Mouse (Mus musculus) lung, postnatal 4 days (tissue): Measurements from ENCODE around the gene Olfr859.
"Not testable (repeated sequence)": the region's sequence is repeated elsewhere in the genome, so short reads cannot be mapped to it uniquely, and the experiment has no call there.

Source experiments
- DNase-seq, 2 experiments: peaks; one replicate each; pipeline ENCODE4 v3.0.0; 2021

The Olfr859 gene

DNA sequence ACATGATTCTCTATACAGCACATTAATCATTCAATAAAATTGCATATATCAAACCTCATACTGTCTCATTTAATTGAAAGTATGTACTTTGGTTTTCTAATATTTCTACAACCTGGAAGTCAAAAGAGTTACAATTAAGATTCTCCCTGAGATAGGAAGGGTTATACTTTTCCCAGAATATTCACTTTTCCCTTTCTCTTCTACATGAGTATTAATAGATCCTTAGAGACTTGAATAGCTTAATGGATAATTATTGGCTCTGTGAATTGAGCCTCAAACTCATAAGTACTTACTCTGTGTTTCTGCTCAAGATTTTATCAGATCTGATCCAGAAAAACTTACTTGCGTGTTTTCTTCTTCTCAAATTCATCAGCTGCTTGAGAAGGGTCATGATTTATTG lies at the start of gene Olfr859:
Gene Olfr859, plus strand, starts transcription at position 301 of the 400 bp plus-strand sequence.
- DNase-seq, result not testable (repeated sequence)

DNA sequence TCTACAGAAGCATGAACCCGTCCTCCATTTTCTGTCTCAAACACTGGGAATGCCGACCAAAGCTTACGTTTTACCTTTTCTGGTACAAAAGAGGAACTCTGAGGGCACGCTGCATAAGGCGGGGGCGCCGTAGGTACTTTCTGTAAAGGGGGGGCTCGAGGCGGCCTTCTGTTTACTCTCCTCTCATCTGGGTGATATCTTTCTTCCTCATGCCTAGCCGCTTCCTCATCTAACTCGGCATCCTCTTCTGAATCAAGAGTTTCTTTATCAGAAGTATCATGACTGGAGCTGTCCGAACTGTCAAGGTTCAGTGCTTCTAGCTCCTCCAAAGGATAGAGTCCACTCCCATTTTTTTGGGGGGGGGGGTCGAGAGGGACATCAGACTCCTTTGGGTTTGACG lies 35.6 kb upstream of the Olfr859 start:
- DNase-seq, result no peak

DNA sequence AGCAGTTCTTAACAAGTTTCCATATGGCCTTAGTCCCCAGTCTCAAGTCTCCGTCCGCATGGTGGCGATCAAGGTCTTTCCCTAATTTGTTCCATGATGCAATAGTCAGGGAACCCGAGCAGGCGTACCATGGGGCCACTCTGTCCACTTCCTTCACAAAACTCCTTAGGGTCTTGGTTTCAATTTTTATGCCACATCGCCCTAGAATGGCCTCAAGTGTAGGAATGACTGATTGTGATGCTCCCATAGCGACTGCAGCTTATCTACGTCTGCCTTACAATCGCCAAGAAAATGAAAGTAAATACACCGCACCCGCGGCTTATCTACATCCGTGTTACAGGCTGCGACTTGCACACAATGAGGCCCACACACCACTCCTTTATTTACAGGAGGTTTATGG lies 35.0 kb upstream of the Olfr859 start:
- no peak for DNase-seq

DNA sequence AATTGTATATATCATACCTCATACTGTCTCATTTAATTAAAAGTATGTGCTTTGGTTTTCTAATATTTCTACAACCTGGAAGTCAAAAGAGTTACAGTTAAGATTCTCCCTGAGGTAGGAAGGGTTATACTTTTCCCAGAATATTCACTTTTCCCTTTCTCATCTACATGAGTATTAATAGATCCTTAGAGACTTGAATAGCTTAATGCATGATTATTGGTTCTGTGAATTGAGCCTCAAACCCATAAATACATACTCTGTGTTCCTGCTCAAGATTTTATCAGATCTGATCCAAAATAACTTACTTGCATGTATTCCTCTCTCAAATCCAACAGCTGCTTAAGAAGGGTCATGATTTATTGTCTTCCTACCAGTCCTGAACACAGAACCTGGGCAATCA lies 24.7 kb upstream of the Olfr859 start, which contains the start of gene Olfr58:
Gene Olfr58, plus strand, starts transcription at position 301 of the 400 bp plus-strand sequence.
- DNase-seq, result no peak

DNA sequence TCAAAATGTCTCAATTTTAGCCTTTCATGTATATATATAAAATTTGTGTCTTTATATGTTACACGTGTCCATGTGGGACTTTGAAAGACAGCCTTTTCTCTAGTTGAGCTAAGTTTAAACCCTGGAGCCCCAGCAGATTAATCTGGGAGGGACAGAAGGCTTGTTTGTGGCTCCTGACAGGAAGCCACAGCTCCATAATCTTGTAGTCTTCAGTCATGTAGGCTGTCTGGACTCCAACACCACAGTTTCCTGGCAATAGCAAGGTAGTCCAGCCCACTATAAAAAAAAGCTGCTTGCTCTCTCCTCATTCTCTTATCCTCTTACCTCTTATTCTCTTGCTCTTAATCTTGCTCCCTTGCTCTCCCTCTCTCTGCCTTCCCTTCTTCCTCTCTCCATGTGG lies 1.7 kb upstream of the Olfr859 start:
- DNase-seq, result no peak

DNA sequence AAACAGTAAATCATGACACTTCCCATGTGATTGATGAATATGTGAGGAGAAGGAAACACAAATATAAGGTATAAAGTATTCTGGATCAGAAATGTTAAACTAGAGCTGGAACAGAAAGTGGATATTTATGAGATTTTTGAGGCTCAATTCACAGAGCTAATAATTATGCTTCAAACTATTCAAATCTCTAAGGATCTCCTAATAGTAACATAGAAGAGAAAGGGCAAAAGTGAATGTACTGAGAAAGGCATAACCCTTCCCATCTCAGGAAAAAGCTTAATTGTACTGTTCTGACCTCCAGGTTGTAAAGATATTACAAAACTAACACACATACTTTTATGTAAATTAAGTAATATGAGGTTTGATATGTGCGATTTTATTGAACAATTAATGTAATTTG lies 44.9 kb downstream of the Olfr859 start, which contains the start of gene Olfr860:
Gene Olfr860, minus strand, starts transcription at position 101 of the 400 bp plus-strand sequence.
- DNase-seq, result no peak
